Mouse (Mus musculus): Measurements from ENCODE around the gene Wnt11.
A peak's percentile ranks its signal among the peaks of the same experiment; 100 is the strongest.

Gene Wnt11

DNA sequence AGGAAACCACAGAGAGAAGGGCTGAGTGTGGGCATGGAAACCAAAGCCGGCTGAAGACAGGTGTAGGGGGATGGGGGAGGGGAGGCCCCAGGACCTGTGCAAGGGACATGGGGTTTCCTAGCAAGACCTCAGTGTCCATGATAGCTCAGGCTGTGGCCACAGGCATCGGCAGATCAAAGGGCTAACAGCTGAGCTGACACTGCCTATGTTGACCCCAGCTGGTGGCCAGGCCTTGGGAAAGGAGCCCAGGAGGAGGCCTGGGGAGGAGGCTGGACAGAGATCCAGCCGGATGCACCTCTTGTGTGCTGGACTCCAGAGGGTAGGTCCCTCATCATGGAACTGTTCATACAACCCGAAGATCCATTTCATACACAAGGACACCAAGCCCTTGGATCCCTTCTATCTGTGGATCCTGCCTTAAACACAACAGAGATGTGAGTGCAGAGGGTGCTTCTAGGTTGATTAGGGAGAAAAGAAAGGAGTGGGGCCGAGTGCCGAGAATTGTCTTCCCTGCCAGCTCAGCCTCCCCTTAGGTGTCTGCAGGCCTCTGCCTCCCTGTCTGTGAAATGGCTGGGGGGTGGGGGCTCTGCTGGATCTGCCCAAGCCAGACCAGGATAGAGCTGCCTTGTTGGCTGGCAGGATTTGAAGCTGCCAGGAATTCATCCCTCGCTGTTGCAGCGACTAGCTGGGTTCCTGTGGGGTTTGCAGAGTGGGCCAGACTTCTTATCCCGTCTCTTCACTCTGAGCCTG lies 29.2 kb downstream of the Wnt11 start:
- no peak for DNase-seq (ENCODE audit: low spot score in 2 of 2)

DNA sequence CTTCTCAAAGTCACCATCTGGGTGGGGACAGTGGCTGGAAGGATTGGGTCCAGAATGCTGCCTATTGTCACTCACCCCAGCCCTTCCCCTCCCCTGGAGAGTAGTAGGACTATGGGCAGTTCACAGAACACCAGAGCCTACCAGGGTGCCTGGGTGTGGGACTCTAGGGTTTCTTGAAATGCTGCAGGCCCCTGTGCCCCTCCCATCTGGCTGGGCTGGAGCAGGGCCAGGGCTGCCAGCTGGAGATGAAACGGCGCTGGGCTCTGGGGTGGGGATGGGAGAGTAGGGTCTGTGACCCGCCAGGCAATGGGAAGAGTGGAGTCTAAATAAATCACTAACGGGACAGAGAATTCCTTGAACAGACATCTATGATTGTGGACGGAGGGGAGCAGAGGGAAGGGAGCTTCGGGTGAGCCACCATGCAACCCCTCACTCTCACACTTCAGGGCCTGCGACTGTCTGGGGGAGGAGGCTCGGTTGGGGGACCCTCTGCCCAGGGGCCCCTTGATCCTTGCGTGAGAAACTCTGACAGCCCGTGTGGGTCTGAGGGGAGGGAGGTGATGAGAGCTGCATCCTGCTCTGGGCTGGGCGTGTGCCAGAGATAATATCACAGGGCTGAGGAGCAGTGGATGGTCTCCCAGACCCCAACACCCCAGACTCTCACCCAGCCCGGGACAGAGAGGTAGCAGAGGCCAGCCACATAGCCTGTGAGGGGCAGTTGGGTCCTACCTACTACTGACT lies 32.3 kb downstream of the Wnt11 start:
- no peak for DNase-seq (ENCODE audit: low spot score in 2 of 2)

DNA sequence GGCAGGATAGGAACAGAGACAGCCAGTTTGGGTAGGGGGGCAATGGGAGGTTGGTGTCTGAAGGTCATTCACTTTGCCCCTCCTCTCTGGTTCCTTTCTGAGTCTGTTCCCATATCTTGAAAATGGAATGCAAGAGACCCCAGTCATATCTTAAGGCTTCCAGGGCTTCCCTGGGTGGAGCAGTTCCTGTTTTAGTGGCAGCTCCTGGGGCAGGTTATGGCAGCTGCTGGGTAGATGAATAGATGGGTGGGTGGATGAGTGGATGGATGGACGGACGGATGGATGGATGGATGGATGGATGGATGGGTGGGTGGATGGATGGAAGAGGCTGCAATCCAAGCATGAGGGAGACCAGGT lies 32.9 kb downstream of the Wnt11 start:
- DNase-seq (ENCODE audit: low spot score in 2 of 2): no peak

DNA sequence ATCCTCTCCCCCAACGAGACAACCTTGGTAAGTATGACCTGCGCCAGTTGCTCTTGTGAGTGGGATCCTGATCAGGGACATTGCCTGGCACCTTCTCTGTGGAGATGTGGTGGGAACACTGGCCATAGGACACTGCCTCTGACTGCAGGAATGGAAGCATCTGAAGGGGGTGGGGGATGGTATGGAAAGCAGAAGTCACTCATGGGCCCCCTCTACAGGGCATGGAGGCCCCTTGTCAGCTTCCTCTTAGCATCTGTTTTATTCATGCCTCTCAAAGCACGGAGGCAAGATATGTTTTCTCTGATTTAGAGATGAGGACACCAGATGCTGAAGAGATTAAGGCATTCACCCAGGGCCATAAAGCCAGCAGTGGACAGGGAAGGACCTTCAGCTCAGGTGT lies 34.2 kb downstream of the Wnt11 start:
- DNase-seq (ENCODE audit: low spot score in 2 of 2): no peak

- DNase-seq (ENCODE audit: low spot score in 2 of 2): no peak
These were observed 35.9 kb downstream of the Wnt11 start for GRCm38 (mm10) chr7:98870791-98871190.

DNA sequence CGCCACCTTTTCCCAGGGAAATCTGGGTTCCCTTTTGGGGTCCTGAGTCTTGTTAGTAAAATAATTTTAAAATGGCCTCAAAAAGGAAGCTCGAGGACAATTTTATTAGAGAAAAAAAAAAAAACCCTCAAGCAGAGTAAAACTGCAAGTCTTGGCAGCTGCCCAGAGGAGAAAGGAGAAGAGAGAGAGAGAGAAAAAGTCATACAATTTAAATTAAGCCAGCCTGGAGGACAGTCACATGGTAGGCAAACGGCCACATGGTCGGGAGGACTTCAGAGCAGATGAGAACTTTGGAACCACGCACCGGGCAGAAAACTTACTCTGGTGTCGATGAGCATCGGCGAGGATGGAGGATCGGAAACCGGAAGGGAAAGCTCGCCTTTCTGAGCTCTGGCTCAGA lies 37.0 kb downstream of the Wnt11 start:
- DNase-seq (ENCODE audit: low spot score in 2 of 2): no peak

- no peak for DNase-seq (ENCODE audit: low spot score in 2 of 2)
These were observed 38.4 kb downstream of the Wnt11 start for GRCm38 (mm10) chr7:98873316-98873715.

DNA sequence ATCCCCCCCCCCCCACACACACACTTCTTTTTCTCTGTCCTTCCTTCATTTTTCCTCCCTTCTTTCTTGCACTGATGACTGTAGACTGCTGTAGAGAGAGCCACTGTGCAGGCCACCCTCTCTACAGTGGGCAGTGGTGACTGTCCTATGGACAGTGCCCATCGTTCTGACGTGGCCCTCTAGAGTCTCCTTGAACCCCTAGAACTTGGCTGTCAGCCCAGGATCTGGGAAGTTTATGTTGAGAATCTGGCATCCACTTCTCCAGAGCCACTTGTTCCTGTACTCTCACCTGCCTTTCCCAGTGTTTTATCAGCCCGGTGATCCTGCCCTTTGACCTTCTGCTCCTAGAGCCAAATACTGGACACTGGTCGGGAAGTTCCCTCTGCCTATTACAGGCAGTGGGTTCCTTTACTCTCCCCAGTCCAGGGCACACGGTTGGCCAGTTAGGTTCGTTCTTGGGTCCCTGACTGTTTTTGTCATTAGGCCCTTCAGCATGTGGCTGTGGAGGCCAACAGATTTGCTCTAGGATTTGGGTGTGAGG lies 39.6 kb downstream of the Wnt11 start:
- DNase-seq (ENCODE audit: low spot score in 2 of 2): no peak

GRCm38 (mm10) chr7:98875390-98875990 lies 40.6 kb downstream of the Wnt11 start:
- DNase-seq (ENCODE audit: low spot score in 2 of 2): no peak

DNA sequence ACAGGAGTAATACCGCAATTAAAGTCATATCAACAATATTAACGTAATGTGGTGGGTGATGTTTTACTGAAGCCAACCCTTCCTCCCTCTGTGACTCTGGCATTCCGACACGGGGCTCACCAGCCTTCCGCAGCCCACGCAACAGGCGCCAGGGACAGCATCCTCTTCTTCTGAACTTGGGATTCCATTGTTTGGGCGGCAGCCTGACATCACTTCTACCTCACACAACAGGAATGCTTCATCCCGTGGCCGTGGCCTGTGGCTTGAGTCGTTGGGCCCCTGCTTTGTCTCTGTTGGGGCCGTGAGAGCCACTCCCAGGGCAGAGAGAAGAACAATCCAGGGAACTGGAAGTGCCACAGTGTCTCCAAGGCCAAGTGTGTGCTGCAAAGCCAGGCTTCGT lies 41.2 kb downstream of the Wnt11 start:
- no peak for DNase-seq (ENCODE audit: low spot score in 2 of 2)

DNA sequence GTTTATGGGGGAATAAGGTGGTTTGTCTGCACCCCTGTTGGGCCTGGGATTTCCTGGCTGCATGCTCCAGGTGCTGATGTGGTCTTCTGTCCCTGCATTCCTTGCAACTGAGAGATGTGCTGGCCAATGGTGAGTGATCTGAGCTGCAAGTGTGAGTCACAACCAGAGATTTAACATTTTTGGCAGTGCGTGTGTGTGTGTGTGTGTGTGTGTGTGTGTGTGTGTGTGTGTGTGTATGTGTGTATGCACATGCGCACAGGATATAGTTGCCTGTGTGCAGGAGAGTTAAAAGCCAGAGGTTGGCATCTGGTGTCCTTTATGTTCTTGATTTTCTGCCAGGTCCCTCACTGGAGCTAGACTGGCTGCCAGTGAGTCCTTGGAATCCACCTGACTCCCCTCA lies 44.3 kb downstream of the Wnt11 start:
- DNase-seq (ENCODE audit: low spot score in 2 of 2): no peak

- DNase-seq (ENCODE audit: low spot score in 2 of 2): no peak
These were observed 47.0 kb downstream of the Wnt11 start for GRCm38 (mm10) chr7:98881887-98882286.

DNA sequence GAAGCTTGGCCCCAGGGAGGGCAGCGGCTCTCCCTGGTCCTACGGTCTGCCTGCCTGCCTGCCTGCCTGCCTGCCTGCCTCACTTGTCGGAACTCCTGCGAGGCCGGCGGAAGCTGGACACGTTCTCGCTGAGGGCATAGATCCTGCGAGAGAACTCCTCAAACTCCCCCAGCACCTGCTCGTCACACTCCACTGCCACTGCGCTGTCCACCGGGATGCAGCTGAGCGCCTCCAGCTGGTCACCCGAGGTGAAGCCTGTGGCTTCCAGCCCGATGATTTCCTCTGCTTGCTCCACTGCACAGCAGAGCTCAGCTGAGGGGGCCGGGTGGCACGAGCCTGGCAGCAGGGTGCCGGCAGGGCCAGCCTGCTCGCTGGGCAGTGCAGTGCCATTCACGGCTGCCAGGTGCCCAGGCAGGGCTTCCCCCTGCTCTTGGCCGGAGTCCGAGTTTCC lies 52.9 kb downstream of the Wnt11 start:
- no peak for DNase-seq (ENCODE audit: low spot score in 2 of 2)

DNA sequence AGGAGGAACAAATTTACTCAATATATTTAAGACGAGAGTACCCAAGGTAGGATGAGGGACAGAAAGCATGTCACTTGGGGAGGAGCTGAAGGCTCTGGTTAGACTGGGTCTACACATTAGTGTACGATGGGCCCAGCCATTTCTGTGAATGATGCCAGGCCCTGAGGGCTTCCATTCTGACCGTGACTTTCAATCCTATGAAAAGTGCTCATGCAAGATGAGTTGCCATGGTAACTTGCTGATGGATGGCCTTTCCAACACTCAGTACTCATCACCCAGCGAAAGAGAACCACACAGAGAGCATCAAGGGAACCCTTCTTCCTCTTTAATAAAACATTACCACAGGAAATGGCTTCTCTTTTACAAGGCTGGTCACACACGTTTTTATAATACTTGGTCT lies 53.9 kb downstream of the Wnt11 start:
- DNase-seq (ENCODE audit: low spot score in 2 of 2): no peak

DNA sequence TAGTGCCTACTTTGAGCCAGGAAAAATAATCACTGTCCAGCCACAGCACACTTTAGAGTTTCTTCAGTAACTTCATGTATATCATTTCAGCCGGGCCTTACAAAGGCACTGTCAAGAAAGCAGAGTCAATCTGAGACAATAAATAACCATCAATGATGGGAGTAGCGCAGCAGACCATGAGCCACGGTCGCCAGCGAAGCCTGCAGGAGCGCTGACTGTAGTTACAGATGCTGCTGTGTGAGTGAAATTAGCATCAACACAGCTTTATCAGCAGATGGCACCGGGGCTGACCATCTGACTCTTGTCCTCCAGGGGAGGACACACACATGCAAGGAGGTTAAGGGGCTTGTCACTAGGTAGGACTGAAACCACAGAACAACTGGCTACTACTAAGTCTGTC lies 54.3 kb downstream of the Wnt11 start:
- DNase-seq (ENCODE audit: low spot score in 2 of 2): no peak

DNA sequence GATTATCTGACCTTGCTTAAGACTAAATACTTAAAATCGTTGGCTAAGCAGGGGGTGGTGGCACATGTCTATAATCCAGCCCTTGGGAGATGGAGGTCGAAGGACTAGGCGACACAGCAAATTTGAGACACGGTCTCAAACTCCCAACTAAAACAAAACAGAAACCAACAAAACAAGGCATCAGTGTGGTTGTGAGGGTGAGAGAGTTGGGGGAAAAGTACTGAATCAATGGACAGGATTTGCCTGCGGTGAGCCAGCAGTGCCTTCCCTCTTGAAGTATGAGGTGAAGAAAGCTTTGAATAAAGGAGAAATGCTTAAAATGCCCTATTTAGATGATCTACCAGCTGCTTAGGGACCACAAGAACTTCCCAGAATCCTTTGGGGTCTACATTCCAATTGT lies 58.2 kb downstream of the Wnt11 start:
- no peak for DNase-seq (ENCODE audit: low spot score in 2 of 2)

- no peak for DNase-seq (ENCODE audit: low spot score in 2 of 2)
These were observed 59.4 kb downstream of the Wnt11 start for GRCm38 (mm10) chr7:98894305-98894704.

DNA sequence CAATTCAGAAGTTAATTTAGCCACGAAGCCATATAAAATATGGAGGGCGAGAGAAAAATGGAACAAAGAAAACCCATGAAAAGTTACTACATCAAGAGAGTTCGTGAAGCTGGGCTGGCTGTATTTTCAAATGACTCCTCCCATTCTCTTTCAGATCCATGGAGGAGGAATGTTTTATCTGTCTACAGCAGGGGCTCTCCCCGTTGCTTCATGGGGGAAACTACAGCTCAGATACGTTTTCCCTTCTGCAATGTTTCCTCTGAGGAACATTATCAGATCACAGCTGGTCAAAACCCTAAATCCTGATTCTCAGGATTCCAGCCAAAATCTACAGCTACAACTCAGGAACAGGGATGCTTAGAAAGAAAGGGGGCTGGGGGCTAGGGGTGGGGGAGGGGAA lies 59.9 kb downstream of the Wnt11 start:
- no peak for DNase-seq (ENCODE audit: low spot score in 2 of 2)

DNA sequence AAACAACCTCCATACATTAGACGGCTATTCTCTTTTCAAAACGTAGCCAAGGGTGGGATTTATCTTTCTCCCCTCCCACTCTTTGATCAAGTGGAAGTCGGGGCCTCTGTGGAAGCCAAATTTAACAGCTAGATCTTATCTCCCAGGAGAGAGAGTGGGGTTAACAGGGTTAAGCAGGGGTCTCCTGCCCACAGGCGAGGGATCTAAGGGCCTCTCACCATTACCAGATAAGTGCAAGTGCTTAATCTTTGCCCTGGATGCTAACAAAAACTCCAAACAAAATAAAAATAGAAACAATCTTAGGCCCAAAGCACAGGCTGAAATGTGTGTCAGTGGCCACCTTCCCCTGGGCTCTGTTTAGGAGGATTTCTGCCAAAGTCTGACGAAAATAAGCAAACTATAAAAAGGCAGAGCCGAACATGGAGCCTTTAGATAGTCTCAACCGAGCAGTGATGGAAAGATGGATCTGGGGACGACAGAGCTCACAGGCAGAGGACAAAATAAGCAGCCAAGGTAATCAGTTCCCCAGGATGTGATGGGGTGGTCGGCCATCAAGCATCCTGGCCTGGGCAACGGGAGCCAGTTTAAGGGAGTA lies 60.7 kb downstream of the Wnt11 start:
- DNase-seq (ENCODE audit: low spot score in 2 of 2): peak in 1 of 2 experiments; percentile 30

GRCm38 (mm10) chr7:98897323-98897722 lies 62.4 kb downstream of the Wnt11 start:
- no peak for DNase-seq (ENCODE audit: low spot score in 2 of 2)

- DNase-seq (ENCODE audit: low spot score in 2 of 2): peak; percentile 66 to 69
These were observed 64.9 kb downstream of the Wnt11 start for GRCm38 (mm10) chr7:98899815-98900214.

- no peak for DNase-seq (ENCODE audit: low spot score in 2 of 2)
These were observed 66.2 kb downstream of the Wnt11 start for GRCm38 (mm10) chr7:98901120-98901519.
